Mouse (Mus musculus): ENCODE results near the gene Pip5kl1.
A peak's percentile ranks its signal among the peaks of the same experiment; 100 is the strongest.

The Pip5kl1 gene

DNA sequence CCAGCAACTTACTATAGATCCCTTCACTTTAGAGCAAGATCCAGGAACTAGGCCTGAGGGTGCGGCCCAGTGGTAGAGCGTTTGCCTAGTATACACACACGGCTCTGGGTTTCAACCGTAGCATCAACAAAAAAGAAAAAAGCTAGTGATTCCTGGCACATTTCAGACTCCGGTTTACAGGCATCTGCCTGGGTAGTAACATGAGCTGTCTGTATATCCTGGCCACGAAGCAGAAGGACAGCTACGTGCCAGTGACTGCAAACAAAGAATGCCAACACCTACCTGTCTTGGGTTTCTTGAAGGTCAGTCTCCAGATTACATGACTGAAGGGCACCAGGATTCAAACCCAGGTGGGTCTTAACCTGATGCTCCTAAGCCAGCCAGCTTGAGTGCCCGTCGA, 25.4 kb upstream of the Pip5kl1 start:
- DNase-seq, result no peak

DNA sequence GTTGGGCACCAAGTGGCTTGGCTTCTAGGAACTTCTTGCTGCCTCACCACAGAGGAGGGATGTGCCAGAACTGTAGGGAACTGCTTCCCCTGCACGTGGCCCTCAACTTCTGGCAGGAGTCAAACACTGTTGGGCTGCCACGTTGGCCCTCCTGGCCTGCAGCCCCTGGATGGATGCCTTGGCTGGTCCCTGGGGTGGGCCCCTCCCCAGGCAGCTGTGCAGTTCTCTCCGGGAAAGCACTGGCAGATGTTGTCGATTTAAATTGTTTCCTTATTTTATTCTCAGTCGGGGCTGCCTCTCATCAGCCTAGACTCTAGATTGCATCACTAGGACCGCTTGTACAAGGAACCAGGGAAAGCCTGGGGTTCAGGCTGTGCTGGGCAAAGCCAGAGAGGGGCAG, 24.8 kb upstream of the Pip5kl1 start:
- DNase-seq, result no peak

DNA sequence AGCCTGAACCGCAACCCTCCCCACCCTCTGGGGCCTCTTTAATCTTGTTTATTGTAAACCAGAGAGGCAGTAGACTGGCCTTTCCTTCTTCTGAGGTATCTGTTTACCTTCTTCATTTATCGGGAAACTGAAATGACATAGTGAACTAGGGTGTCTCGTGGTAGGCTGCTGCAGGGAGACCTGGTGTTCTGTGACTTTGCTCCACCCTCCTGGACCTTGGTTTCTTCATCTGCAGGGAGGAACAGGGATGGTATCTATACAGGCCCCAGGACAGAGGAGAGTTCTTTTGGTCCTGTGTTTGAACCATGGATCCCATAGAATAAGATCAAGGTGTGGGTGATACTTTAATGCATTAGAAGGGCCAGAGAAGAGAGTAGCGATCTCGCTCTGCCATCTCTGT, 23.4 kb upstream of the Pip5kl1 start:
- DNase-seq, result no peak

DNA sequence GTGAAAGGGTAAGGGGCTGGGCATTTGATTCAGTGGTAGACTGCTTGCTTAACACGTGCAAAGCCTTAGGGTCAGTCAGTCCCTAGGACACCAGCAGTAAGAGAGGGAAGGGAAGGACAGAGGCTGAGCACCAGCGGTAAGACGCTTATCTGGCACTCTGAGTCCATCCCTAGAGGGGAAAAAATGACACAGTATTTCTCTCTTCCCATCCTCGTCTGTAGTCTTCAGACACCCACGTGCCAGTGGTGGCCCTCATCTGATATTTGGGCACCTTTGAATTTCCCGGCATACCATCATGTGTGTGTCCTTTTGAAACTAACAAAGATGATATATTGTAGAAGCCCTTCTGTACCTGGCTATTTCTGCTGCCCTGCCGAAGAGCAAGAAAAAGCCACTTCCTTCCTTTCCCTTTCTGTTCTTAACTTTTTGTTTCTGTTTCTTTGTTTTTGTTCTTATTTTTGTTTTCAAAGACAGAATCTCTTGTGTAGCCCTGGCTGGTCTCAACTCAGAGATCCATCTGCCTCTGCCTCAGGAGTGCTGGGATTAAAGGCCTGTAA, 20.9 kb upstream of the Pip5kl1 start:
- DNase-seq, result no peak

DNA sequence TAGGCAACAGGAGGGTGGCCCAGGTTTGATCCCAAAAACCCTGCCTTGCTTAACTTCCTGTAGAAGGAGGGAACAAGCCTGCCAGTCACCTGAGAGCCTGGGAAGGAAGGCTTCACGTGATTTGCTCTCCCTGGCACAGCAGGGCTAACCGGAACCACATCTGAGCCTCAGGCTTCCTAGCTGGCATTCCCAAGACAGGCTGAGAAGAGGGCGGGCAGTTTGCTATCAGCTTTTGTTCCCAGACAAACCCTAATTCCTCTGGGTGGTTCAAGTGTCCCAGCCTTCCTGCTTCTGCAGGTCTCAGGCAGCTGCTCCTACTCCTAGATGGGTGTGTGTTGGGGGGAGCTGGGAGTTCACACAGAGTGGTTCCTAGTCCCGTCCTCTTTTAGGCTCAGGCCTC, 19.1 kb upstream of the Pip5kl1 start:
- DNase-seq, result no peak

DNA sequence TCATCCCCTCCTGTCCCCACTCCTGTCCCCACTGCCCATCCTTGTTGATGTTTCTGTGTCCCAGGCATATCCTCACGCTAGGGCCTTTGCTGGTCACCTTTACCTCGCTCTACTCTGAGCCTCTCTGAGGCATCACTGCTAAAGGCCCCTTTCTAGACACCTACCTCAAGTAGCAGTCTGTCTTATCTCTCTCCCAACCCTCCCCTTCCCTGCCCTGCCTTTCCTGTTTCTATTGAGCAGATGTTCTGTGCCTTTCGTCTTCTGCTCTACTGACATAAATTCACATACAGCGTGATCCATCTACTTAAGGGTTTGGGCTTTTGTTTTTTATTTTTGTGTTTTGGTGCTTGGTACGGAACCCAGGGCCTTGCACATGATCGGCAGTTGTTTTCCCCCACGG, 18.6 kb upstream of the Pip5kl1 start:
- no peak for DNase-seq

DNA sequence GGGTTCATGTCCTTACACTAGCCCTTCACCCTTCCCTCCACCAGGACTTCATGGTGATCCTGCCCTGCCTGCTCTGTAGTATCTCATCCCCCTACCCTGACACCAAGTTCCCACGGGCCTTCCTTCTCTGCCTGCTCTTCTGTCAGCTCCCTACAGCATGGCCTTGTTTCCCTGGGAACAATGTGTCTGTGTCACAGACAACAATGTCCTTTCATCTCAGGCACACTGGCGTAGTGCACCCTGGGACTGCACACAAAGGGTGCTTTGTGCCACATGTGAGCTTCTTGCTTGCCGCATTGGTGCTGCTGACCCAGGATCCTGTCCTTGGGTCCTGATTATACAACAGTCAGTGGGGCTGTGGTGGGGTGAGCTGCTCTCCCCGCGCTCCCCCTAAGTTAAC, 15.0 kb upstream of the Pip5kl1 start:
- no peak for DNase-seq

DNA sequence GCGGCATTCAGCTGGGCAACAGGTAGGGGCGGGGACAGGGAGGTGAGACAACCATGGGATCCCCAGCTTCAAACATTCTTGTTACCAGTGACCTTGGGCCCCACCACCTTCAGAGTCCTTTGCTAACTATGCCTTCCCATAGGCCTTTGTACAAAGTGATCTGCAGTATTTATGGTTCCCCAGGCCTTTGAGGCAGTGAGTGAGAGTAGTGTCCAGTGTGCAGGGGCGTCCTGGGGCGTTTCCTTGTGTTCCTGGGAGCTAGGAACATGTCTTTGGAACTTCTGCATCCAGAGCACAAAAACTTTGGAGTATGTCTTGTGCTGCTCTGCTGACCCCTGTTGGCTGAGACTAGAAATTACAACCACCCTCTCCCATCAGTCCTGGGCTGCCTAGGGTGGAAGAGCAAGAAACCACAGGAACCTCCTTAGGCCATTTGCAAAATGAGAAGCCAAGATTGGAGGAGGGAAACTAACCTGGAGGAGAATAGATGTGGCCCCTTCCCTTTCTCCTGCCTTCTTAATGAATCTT, 8.0 kb upstream of the Pip5kl1 start:
- peak; percentile 83 for DNase-seq

DNA sequence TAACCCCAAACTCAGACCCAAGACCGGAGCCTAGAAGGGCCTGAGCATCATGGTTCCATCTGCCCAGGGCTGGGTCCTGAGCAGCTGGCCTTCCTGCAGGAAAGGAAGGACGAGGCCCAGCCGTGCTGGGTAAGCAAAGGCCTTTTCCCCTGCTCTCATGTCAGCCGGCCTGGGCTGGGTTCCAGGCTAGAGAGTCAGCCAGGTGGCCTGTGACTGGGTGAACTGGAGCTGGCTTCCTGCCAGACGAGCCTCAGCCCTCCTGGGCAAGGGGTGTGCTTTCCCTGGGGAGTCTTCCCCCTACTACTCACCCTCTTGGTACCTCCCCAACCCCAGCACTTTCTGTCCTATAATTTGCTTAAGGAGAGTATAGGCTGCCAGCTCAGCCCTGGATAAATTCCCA, 6.4 kb upstream of the Pip5kl1 start:
- peak; percentile 63 for DNase-seq

DNA sequence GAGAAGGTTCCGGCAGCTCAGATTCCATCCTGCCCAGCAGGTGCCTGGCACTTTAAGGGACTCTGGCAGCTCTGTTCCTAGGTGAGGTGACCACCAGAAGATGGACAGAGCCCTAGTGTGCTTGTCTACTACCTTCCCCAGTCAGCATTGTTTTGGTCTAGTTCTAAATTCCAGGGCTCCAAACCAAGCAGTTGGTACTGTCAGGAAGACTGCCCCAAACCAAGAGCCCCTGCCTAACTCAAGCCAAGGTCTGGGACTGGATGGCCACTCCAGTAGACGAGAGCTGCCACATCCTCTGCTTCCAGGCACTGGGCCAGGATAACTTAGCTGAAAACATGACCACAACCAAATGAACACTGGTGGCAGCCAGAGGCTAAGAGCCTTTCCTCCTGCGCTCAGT, 5.7 kb upstream of the Pip5kl1 start:
- peak; percentile 53 for DNase-seq

DNA sequence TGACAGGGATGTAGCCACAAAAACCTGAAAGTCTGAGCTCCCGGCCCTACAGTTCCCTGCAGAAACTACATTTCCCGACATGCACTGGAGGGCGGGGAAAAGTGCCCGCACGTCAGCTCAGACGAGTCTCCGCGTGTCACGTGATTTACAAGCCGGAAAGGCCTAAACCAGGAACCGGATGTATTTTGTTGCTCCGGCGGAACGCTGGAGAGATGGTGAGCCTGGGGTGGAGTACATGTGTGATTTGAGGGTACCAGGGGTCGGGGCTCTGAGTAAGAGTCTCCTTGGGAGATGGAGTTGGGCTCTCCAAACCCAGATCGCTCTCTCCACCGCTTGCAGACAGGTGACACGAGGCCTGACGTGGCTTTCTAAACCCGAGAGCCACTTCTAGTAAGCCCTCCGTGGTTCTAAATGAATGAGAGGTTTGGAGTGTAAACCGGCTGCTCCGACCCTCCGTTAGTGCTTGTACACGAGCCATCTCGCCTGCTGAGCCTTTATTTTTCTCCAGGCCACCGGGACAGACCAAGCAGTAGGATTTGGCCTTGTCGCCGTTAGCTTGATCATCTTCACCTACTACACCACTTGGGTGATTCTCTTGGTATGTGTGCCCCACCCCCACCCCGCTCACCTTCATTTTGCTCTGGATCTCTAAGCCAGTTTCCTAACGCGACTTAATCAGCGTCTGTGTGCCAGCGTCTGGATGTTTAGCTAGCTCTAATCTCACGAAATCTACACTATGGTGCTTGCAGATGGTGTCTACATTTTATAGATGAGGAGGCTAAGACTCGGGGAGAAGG, 3.7 kb upstream of the Pip5kl1 start, which contains the start of gene Dpm2:
Dpm2 (plus strand) TSS at position 161 of the 797 bp plus-strand sequence.
- DNase-seq, result peak; percentile 93

DNA sequence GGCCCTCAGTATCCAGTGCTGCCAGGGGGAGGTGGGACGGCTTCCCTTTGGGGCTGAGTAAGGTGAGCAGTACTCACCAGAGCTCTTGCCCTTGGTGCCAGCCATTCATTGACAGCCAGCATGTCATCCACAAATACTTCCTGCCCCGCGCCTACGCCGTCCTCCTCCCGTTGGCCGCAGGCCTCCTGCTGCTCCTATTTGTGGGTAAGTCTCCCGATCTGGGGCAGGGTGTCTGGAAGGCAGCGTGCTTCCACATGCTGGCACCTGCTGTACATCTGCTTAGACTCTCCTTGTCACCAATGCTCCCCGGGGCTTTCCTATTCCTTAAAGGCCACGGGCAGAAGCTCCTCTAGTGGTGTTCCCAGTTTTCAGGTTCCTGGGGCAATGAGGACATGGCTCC, 2.4 kb upstream of the Pip5kl1 start:
- DNase-seq, result peak; percentile 53

DNA sequence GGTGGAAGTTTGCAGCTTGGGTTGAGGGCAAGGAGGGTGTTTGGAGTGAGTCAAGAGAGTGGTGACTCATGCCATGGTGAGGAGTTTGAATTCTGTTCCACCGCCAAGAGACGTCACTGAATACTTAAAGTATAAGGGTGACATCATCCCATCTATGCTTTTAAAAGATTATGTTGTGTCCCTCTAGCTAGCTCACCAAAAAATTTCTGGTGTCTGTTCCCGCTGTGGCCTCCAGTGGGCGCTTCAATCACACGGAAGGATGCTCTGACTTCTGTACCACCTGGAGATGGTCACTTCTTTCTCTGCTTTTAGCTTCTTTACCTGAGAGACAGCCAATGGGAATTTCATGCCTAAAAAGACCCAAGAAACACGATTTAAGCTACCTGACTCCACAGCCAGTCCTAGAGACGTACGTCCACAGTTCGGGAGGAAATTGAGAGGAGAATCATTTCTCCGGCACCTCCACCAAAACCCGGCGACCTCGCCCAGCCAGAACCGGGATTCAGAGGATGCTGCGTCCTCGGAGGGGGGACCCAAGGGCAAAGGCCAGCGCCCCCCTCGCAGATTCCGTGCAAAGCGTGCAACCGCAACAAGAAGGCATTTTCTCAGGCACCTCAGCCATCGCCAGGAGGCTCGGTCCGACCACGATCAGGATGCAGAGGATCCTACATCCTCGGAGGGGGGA, 446 bp downstream of the Pip5kl1 start:
- DNase-seq, result peak; percentile 88

DNA sequence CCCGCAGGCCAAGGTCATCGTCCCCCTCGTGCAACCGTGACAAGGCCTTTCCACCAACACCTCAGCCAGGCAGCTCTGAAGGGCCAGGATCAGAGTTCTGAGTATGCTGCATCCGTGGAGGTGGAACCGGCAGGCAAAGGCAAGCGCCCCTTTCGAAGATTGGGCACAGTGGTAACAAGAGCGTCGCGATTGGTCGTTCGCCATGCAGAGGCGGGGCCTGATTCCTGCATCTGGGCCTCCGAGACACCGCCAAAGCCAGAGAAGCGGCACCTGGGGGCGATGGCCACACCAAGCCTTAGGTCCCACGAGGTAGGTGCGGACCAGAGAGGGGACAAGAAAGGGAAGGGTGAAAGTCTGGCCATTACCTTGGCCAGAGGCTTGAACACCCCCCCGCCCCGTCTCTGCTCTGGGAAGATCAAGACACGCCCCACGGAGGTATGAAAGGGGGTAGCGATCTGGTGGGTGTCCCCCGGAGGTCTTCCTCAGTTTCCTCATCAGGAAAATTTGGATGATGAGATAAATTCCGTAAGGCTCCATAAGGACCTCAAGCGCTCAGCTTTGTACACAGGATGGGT, 1.1 kb downstream of the Pip5kl1 start, which contains the start of gene 9430097D07Rik:
9430097D07Rik (minus strand) TSS at position 99 of the 575 bp plus-strand sequence.
- peak; percentile 83 for DNase-seq

DNA sequence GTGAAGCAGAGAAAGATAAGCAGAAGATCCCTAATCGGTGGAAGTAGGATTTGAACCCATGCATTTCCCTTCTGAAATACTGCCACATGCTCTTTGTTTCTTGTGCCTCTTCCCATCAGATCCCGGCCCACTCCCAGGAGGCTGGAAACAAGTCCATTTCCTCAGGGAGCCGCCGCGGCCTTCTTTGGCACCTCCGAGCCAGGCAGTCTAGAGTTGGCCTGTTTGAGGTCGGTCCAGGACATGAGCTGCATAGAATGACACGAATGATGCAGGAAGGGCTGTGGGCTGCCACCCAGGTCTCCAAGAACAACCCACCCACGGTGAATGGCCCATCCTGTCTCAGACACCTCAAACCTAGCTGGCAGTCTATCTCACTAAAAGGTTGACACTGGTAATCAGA, 1.9 kb downstream of the Pip5kl1 start:
- DNase-seq, result peak; percentile 43

DNA sequence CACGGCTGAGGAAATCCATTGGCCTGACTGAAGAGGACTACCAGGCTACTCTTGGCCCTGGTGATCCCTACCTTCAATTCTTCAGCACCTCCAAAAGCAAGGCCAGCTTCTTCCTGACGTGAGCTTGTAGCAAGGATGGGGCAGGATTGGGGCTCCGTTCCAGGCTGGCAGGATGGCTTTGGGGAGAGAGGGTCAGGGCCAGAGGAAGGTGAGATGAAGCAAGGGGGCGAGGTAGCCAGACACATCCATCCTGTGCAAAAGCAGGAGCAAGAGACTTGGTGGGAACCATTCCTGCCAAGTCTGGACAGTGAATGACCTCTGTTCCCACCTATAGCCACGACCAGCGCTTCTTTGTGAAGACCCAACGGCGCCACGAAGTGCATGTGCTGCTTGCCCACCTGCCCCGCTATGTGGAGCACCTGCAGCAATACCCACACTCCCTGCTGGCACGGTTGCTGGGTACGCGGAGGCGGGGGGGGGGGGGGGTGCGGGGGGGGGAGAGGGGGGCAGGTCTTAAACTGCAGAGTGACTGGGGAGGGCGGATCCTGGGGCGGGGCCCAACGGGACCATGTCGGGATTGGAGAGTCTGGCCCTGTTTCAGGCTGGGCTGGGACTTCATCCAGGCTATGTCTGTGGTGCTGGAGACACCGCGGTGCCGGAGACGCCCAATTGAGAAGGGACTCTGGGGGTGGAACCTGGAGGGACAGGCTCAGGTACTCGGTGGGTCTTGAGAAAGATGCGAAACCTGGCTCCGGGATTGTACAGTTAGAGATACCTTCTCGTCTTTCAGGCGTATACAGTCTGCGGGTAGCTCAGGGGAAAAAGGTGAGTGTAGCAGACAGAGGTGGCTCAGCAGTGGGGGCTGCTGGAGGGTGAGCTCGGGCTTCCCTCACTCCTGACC, 3.8 kb downstream of the Pip5kl1 start:
- peak; percentile 64 for DNase-seq

DNA sequence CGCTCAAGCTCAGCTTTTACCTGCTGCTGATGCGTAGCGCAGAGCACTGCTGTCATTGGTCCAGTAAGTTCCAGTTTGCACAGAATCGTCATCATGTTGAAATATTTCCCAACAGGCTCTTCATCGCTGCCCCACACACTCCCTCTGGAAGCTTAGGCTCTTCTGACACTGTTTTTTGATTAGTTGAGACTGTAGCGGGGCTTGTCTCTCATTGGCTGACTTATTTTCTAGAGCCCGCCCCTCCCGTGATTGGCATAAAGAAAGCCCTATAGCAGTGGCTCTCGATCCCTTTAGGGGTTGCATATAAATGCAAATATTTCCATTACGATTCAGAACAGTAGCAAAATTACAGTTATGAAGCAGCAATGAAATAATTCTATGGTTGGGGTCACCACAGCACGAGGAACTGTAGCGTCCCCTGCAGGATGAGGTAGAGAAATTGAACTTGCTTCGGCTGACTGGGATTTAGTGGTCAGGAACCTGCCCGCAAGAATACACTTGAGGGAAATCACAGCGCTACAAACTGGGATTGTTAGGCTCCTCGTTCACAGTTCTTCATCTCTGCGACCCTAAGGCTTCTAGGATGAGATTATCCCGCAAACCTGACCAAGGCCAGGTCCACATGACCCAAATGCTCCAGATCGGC, 7.0 kb downstream of the Pip5kl1 start:
- DNase-seq, result peak; percentile 85

DNA sequence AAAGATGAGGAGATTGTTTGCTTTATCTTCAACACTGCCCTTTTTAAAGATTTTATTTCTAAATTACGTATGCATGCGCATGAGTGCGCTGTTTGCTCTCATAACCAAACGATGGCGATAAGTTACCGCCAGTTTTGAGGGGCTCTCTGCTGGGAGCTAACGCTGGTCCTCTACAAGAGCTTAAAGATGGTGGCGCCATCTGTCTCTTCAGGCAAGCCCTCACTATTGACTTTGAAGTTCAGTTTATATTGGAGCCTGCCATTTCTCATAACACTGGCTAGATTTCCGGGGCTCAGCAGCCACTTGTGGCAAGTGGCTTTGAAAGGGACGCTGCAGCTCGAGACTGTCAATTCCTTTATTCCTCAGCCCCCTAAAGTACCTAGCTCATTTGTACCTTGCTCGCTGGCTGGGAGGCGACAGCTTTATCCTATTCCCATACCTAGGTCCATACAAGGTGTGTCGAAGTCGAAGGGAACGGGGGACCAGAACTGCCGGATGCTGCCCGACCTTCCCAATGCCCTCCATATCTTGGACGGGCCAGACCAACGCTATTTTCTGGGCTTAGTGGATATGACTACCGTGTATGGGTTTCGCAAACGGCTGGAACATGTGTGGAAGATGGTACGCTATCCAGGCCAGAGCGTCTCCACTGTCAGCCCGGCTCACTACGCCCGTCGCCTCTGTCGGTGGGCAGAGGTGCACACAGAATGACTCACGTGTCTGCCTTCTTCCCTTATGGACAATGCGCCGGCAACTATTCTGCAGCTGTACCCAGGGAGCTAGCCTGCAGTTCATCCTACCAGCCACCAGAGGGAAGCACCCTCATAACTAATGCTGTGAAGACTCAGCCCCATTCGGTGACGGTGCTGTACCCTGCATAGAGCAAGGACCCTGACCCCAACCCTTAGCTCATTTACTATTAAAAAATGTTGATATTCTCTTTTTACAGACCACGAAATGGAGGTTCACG, 8.5 kb downstream of the Pip5kl1 start:
- DNase-seq, result peak; percentile 95

DNA sequence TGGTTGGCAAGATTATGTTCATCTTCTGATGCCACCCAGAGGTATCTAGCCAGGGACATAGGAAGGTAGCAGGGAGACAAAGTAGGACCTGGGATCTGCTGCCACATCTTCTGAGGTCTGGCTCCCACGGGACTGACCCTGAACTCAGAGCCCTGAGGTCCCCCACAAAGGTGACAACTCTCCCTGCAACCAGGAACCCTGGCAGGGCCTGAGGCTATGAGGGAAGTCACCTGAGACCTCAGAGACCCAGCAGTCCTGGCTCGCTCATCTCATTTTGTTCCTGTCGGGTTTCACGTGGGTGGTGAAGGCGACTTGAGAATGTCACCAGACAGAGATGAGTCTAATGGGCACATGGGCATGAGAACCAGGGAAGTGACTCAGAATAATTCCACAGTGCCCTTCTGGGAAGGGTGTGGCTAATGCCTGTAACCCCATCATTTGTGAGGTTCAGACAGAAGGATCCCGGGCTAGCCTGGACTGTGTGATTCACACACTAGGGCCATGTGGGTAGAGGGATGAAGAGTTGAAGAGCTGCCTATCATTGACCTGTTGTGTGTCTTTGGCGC, 10.6 kb downstream of the Pip5kl1 start:
- DNase-seq, result no peak

DNA sequence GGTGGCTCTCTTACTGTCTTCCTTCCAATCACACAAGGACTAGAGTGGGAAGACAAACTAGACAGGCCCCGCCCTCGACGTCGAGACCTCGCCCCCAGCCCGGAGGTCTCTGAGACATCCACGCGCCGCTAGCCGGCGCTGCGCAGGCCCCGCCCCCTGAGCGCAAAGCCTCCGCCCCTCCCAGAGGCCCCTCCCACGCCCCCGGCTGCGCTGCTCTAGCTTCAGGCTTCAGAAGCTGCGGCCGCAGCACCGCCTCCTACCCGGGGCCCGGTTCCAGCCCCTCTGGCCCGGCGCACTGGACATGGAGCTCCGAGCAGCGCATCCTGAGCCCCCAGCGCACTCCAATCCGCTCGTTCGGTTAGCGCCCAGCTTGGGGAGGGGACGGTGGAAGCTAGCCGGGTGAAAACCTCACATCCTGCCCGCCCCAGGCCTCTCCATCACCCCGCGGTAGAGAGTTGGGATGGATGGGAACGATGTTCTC, 12.3 kb downstream of the Pip5kl1 start, which contains the start of gene St6galnac4:
St6galnac4 (plus strand) TSS at position 225 of the 481 bp plus-strand sequence.
- DNase-seq, result peak; percentile 92
